Mouse (Mus musculus) urinary bladder, adult 2 months (tissue): Measurements from ENCODE around the gene Hif1an. TPM values are rescaled to one million over a fixed set of nuclear protein-coding genes. Genes with fewer than 3 reads are reported as not detected.

Experiments
- DNase-seq: peaks from one replicate; pipeline ENCODE4 v3.0.0; 2022; ENCODE audit warnings: low spot score
- polyA plus RNA-seq: library from polyadenylated mRNA; depleted of rRNA; stranded (reverse); fragments of >200 nt; gene quantifications from 2 replicates; pipeline ENCODE4 v1.2.3, GENCODE M21; 2012; rRNA removed

The Hif1an gene
- polyA plus RNA-seq: 17.2 and 18.2 TPM in 2 replicates

- DNase-seq: peak; percentile 83
These were observed at the start of gene Hif1an for GRCm38 (mm10) chr19:44562652-44563206. Gene Hif1an (plus strand): TSS chr19:44562850.

GRCm38 (mm10) chr19:44513054-44513833, 49.4 kb upstream of the Hif1an start:
- no peak for DNase-seq

DNA sequence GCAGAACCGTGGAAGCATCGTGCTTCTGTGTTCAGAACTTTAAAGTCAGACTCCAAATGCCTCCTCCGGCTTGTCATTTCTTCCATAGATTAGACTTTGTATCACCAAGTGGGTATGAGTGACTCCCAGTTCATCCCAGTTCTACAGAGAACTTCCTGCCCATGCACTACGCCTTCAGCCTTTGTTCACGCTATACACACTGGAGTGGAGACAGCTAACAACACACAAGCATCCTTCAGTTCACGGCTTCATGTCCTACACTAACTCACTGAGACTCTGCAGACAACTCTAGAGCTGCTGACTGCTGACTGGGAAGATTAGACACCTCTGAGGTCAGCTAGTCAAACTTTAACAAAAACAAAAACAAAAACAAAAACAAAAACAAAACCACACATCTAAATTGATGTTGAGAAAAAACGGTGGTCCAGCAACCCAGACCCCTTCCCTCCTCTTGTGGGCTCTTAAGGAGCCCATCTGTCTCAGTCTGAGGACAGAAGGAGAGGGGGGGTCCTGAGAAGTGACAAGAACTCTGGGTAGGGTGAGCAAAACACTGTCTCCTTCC, 48.6 kb upstream of the Hif1an start:
- no peak for DNase-seq

DNA sequence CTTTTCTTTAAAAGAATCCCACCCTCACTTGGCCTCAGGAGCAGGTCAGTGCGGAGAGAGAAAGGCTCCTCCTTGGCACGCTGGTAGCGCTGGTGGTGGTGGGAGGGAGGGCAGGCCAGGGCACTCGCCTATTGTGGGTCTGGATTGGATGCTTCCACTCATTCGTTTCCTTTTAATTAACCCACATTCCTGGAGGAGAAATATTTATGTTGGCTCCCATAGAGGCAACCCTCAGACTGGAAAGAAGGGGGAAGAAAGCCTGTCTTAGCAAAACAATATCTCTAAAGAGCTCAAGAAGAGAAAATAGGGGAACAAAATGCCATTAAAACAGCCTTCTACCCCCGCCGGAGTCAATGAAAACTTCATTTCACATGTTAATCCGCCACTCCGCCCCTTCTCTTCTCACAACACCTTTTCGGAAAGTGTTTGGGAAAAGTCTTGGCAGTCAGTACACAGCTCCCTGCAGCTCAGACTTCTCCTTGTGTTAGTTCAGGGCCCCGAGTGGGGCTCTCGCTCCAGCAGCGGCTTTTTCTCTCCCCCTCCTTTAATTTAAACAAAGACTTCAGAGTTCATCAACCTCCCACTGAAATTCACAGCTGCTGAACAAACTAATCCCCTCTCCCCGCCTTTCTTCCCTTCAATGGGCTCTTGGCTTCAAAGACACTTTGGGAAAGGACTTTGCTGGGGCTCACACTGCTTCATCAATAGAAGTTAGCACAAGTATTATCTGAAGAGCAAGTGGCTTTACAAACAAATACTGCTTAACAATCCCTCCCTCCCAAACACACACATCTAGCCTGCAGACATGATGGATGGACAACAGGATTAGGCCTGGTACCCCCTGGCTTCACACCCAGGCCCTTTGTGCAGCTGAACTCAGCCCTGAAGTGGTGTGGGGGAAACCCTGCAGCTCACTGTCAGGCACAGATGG, 47.9 kb upstream of the Hif1an start:
- DNase-seq: no peak

DNA sequence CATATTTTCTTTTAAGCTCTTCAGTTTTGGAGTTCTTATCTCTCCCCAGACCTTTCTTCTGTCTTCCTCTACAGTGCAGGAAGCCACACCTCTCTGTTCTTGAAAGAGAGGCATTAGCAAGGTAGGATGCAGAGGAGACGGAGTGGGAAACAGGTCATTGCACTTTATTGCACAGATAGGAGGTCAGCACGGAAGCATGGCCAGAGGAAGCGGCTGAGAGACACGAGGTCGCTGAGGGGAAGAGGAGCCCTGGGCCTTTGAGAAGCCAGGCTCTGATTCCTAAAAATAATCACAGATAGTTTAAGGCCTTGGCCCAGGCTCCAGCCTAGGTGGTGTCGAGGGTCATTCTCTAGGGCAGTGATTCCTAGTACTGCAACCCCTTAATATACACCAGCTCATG, 46.9 kb upstream of the Hif1an start:
- no peak for DNase-seq

GRCm38 (mm10) chr19:44517996-44518768, 44.5 kb upstream of the Hif1an start:
- no peak for DNase-seq

DNA sequence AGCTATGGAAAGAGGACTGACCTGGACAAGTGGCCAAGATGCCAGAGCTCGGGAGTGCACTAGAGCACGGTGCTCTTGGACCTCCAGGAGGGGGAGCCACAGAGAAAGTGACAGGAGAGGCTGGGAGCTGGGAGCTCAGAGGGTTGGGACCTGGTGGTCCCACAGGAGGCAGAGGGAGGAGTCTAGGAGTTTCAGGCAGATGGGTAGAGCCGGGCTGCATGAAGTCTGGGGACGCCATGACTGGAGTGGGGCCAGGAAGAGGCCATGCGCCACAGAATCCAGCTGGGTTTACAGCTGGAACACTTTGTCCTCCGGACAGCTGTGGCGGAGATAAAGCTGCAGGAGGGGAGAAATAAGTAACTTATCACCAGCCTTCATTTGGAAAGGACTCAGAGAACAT, 43.5 kb upstream of the Hif1an start:
- DNase-seq: no peak

- no peak for DNase-seq
These were observed 37.0 kb upstream of the Hif1an start for GRCm38 (mm10) chr19:44525551-44526205.

GRCm38 (mm10) chr19:44530018-44530417, 32.6 kb upstream of the Hif1an start:
- no peak for DNase-seq

GRCm38 (mm10) chr19:44535376-44535775, 27.3 kb upstream of the Hif1an start:
- no peak for DNase-seq

DNA sequence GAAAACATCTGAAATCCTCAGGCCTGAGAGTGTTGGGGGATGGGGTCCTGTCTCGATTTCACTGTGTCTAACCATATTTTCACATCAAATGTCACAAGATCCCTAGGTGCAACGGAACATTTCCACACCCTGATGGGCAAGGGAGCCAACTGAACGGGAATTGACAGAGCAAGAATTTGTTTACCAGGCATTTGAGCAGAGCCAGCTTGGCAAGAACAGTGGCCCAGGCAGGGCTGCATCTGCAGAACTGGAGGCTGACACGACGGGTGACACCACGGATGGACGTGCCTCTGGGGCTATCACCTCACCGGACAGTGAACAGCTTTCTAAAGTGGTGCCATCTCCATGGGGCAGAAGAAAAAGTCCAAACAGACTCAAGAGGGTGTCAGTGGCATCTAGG, 25.2 kb upstream of the Hif1an start:
- DNase-seq: no peak

GRCm38 (mm10) chr19:44542694-44543178, 19.9 kb upstream of the Hif1an start:
- no peak for DNase-seq

DNA sequence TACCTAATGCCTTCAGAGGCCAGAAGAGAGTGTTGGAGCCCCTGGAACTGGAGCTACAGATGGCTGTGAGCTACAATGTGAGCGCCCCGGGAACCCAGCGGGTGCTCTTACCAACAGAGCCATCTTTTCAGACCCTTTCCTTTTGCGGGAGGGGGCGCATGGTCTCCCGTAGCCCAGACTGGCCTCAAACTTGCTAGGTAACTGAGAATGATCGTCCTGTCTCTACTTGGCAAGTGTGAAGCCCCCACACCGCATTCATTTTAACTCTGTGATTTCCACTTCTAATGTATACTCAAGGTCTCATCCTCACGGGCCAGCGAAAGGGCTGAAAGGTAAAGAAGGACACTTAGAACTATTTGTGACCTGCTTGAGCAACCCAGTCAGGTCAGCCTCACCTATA, 18.3 kb upstream of the Hif1an start:
- no peak for DNase-seq

DNA sequence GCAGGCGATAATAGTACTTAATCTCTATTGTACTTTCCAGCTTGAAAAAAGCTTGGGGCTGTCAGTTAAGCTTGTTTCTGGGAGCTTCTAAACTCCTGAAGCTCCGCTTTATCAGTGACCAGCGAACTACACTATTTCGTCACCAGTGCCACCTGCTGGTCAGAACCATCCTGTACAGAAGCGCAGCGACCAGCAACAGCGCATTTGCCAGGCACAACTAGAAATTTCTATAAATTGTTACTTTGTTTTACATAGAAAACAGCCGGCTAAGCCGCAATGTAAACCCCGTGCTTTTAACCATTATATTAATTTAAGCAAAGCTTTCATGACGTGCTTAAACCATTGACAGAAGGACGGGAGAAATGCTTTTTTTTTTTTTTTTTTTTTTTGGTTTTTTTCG, 17.9 kb upstream of the Hif1an start:
- DNase-seq: no peak

DNA sequence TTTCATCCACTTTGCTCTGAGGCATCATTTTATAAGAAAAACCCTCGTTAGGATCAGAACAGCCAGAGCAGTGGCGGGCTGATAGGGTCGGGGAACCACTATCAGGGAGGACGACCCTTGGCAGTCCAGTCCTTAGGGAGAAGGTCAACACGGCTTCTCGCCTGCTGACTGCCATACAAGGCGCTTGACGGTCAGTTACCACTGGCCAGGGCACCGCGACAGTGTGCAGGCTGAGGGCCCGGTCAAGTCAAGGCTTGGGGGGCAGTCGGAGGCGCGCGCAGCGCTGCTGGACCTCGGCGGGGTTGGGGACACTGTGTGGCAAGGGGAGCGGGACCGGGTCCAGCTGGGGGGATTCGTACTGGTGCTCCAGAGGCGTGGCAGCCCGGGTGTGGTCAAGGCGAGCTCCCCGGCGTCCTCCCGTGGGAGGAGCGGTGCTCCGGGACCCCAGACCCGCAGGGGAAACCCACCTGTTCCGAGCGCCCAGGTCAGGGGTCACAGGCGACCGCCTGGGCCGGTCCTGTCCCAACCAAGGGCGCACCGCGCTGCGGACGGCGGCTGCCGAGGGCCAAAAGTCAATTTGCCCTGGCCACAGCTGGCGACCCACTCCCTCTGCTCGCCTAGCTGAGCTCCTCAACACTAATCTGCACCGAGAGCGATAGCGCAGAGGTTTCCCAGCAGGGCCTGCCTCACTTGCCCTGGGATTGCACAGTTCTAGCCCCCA, 17.2 kb upstream of the Hif1an start, which contains the start of gene Sec31b:
Gene Sec31b, minus strand, starts transcription at position 544 of the 721 bp plus-strand sequence.
- DNase-seq: peak; percentile 43

DNA sequence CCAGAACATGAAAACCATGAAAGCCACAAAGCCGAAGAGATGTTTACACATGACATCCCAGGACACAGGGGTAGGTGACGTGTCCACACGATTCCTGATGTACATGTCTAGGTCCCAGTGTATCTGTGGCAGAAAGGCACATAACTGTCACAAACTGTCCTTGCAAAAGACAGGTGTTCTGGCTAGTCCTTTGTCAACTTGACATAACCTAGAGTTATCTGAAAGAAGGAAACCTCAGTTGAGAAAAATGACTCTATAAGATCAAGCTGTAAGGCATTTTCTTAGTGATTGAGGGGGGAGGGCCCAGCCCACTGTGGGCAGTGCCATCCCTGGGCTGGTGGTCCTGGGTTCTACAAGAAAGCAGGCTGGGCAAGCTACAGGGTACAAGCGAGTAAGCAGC, 9.9 kb upstream of the Hif1an start, which contains the start of gene Gm20538:
Gene Gm20538, minus strand, starts transcription at position 101 of the 400 bp plus-strand sequence.
- no peak for DNase-seq

DNA sequence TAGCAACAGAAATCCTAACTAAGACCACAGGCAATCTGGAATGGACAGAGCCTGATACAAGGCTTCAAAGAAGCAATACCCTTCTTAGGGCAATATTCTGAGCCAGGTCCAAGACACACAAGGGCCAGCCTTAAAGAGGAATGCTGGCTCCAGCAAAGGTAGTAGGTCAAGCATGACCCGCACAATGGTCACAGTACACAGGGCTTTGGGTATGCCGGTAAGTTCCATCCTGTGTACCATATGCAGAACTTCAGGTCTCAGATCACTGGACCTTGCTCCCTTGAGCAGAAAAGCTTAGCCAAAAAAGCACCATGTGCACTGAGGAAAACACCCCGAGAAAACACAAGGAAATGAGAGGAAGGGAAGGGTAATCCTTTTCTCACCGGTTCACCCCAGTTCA, 9.4 kb upstream of the Hif1an start:
- DNase-seq: no peak

GRCm38 (mm10) chr19:44554490-44554860, 8.2 kb upstream of the Hif1an start:
- DNase-seq: no peak

- DNase-seq: peak; percentile 96
These were observed 7.6 kb upstream of the Hif1an start, which contains the start of gene Ndufb8 for GRCm38 (mm10) chr19:44554861-44555590. Gene Ndufb8 (minus strand): TSS chr19:44555440.
